Mouse (Mus musculus): Measurements from ENCODE around the gene Ccdc121. TPM values are rescaled to one million over a fixed set of nuclear protein-coding genes. Genes with fewer than 3 reads are reported as not detected.
A peak's percentile ranks its signal among the peaks of the same experiment; 100 is the strongest.

Gene Ccdc121
- polyA plus RNA-seq, 1 experiment from 2014 or later: not detected

DNA sequence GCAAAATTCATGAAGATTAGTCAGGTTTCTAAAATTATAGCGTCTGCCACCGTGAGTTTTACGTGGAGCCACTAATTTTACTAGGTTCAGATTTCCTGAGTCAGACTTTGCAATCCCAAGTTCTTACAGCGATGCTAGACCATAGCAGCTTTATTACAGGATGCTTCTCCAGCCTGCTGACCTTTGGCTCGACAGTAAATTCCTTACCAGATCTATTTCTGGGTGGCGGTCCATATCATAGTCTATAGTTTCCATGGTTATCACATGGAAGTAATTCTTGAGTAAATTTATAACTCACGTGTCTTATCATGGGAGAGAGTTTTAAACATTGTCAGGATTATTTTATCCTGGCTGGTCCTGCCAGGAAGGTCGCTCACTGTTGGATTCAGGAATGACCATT is 41.8 kb downstream of the Ccdc121 start:
- 82% methylated on average over 8 of the region's 8 CpGs for WGBS
- Histone ChIP-seq H3K9ac (ENCODE audit: low read length) (no peak overlapping the region), H3K36me3 (ENCODE audit: control insufficient read depth, insufficient read depth, low read length) (no peaks in the 10 kb centered on the region), H3K4me3 (ENCODE audit: low read depth, low read length) (no peak overlapping the region), H3K4me1 (ENCODE audit: control insufficient read depth, insufficient read depth, low read length) (peaks cover 4% of the 10 kb centered on the region; the same call in 1 of the 2 replicates), H3K4me2 (ENCODE audit: low read depth) (no peak overlapping the region), H3K27me3 (ENCODE audit: control insufficient read depth, insufficient read depth, low read length) (no peaks in the 10 kb centered on the region), H3K9me3 (ENCODE audit: control insufficient read depth, low read length) (no peaks in the 10 kb centered on the region), H3K27ac (ENCODE audit: low read depth, low read length) (no peak overlapping the region)
- no peak for ATAC-seq (ENCODE audit: insufficient read depth, low FRiP score, low TSS enrichment)
- DNase-seq (ENCODE audit: low spot score): no peak

DNA sequence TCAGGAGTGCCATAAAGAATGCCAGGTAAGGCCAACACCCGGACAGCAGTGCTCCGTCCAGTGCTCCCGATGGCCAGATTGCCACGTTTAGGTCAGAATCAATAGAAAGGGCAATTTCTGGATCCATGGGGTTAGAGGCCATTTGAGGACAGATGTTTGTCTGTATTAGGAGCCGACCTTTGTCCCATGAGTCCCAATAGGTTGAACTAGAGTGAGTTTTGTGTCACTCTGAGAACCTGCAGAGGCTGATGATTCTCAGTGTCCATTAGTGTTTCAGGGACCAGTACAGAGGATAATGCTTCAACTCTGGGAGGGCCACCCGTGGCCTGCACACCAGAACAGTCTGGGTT is 44.0 kb downstream of the Ccdc121 start:
- ATAC-seq (ENCODE audit: insufficient read depth, low FRiP score, low TSS enrichment): no peak
- Histone ChIP-seq H3K27me3 (ENCODE audit: control insufficient read depth, insufficient read depth, low read length) (no peaks in the 10 kb centered on the region), H3K4me1 (ENCODE audit: control insufficient read depth, insufficient read depth, low read length) (peaks cover 4% of the 10 kb centered on the region; the same call in 1 of the 2 replicates), H3K9ac (ENCODE audit: low read length) (no peak overlapping the region), H3K9me3 (ENCODE audit: control insufficient read depth, low read length) (no peaks in the 10 kb centered on the region), H3K4me3 (ENCODE audit: low read depth, low read length) (no peak overlapping the region), H3K4me2 (ENCODE audit: low read depth) (no peak overlapping the region), H3K36me3 (ENCODE audit: control insufficient read depth, insufficient read depth, low read length) (no peaks in the 10 kb centered on the region), H3K27ac (ENCODE audit: low read depth, low read length) (no peak overlapping the region)
- DNase-seq (ENCODE audit: low spot score): no peak
- WGBS: 83% methylated on average over 6 of the region's 6 CpGs

DNA sequence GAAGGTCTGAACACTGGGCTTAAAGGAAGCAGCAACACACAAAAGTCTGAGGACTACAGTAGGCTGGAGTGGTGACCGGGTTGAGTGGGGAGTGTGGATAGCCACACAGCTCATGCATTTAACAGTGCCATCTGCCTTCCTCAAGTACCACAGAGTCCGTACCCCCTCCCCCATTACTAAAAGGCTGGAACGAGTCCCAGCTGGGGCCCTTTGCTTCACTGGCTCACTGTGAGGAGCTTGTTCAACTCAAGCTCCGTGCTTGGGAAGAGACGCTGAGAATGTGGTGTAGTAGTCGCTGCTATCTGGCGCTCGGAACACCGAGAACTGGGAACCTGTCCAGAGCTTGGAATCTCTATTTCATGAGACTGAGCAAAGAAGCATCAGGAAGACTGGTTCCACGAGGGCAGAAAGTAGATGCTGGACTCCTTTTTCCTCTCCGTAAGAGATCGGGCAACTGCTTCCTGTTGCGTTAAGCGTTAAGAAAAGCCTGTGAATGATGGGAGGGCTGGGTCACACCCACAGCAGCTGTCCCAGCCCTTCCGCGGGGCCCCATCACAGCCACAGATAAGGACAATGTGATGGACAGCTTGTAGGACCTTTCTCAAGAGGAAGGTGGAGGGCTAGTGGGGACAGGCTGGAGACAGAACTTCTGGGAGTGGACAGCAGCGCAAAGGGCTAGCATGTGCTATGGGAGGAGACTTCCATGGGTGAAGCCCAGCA is 44.5 kb downstream of the Ccdc121 start:
- WGBS: 80% methylated on average over 17 of the region's 17 CpGs
- DNase-seq (ENCODE audit: low spot score) (peak; percentile 19), ATAC-seq (ENCODE audit: insufficient read depth, low FRiP score, low TSS enrichment) (no peak)
- no peak overlapping the region for H3K4me2 ChIP-seq (ENCODE audit: low read depth)
- no peaks in the 10 kb centered on the region for H3K27me3 ChIP-seq (ENCODE audit: control insufficient read depth, insufficient read depth, low read length)
- H3K9ac ChIP-seq (ENCODE audit: low read length): no peak overlapping the region
- H3K4me3 ChIP-seq (ENCODE audit: low read depth, low read length): no peak overlapping the region
- no peak overlapping the region for H3K27ac ChIP-seq (ENCODE audit: low read depth, low read length)
- H3K36me3 ChIP-seq (ENCODE audit: control insufficient read depth, insufficient read depth, low read length): no peaks in the 10 kb centered on the region
- H3K4me1 ChIP-seq (ENCODE audit: control insufficient read depth, insufficient read depth, low read length): peaks cover 4% of the 10 kb centered on the region; the same call in 1 of the 2 replicates
- no peaks in the 10 kb centered on the region for H3K9me3 ChIP-seq (ENCODE audit: control insufficient read depth, low read length)

DNA sequence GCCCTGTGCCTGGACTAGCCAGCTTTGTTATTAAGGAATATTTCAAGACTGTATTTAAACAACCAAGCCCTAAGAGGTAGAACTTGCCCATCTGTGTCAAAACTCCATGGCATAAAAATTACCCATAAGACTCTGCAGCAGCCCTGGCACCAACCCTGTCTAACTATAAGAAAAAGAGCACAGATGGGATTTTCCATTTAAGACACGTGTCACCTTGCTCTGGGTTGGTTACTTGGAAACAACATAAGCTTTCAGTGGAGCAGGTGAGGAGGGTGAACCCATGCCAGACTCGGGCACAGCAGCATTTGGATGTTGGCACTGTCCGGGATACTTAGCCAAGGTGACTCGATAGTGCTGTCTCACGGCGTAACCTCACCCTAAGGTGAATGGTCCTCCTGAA is 45.2 kb downstream of the Ccdc121 start:
- 93% methylated on average over 6 of the region's 6 CpGs for WGBS
- Histone ChIP-seq H3K27me3 (ENCODE audit: control insufficient read depth, insufficient read depth, low read length) (no peaks in the 10 kb centered on the region), H3K4me3 (ENCODE audit: low read depth, low read length) (no peak overlapping the region), H3K9ac (ENCODE audit: low read length) (no peak overlapping the region), H3K9me3 (ENCODE audit: control insufficient read depth, low read length) (no peaks in the 10 kb centered on the region), H3K36me3 (ENCODE audit: control insufficient read depth, insufficient read depth, low read length) (no peaks in the 10 kb centered on the region), H3K4me2 (ENCODE audit: low read depth) (no peak overlapping the region), H3K4me1 (ENCODE audit: control insufficient read depth, insufficient read depth, low read length) (peaks cover 4% of the 10 kb centered on the region; the same call in 1 of the 2 replicates), H3K27ac (ENCODE audit: low read depth, low read length) (no peak overlapping the region)
- DNase-seq (ENCODE audit: low spot score): no peak
- no peak for ATAC-seq (ENCODE audit: insufficient read depth, low FRiP score, low TSS enrichment)

DNA sequence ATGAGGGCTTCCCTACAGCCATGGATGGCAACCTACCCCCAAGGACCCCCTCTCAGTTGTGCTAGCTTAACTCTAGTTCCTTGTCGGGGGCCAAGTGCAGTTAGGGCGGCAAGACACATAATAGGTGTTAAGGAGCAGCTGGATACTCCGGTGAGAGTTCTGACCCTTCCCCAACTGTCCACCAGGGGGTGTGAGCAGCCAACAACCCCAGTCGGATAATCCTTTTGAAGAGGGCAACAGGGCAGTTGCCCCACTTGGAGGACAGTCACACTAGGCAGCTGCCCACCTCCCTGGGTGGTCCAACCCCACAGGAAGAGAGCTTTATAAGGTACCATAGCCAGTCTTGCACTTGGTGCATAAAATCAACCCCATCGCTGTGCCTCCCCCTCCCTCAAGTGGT is 46.2 kb downstream of the Ccdc121 start:
- WGBS: 54% methylated on average over 5 of the region's 5 CpGs
- Histone ChIP-seq H3K27ac (ENCODE audit: low read depth, low read length) (no peak overlapping the region), H3K9me3 (ENCODE audit: control insufficient read depth, low read length) (no peaks in the 10 kb centered on the region), H3K4me2 (ENCODE audit: low read depth) (no peak overlapping the region), H3K36me3 (ENCODE audit: control insufficient read depth, insufficient read depth, low read length) (no peaks in the 10 kb centered on the region), H3K27me3 (ENCODE audit: control insufficient read depth, insufficient read depth, low read length) (no peaks in the 10 kb centered on the region), H3K4me3 (ENCODE audit: low read depth, low read length) (no peak overlapping the region), H3K9ac (ENCODE audit: low read length) (no peak overlapping the region), H3K4me1 (ENCODE audit: control insufficient read depth, insufficient read depth, low read length) (peaks cover 4% of the 10 kb centered on the region; the same call in 1 of the 2 replicates)
- no peak for ATAC-seq (ENCODE audit: insufficient read depth, low FRiP score, low TSS enrichment)
- DNase-seq (ENCODE audit: low spot score): peak; percentile 38

DNA sequence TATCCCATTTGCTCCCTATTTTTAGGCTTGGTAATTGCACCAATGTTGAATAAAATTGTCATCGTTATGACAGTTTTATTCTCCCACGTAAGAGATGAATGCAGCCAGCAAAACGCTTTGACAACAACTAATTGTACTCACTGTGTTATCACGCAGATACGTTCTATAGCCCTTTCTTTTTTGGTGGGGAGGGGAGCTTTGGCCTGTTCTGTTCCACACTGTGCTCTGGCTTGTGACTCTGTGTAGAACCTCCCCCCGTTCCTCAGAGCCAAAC is 48.4 kb downstream of the Ccdc121 start:
- H3K9me3 ChIP-seq (ENCODE audit: control insufficient read depth, low read length): no peaks in the 10 kb centered on the region
- peaks cover 4% of the 10 kb centered on the region; the same call in 1 of the 2 replicates for H3K4me1 ChIP-seq (ENCODE audit: control insufficient read depth, insufficient read depth, low read length)
- no peak overlapping the region for H3K4me2 ChIP-seq (ENCODE audit: low read depth)
- no peaks in the 10 kb centered on the region for H3K27me3 ChIP-seq (ENCODE audit: control insufficient read depth, insufficient read depth, low read length)
- no peak overlapping the region for H3K9ac ChIP-seq (ENCODE audit: low read length)
- H3K4me3 ChIP-seq (ENCODE audit: low read depth, low read length): no peak overlapping the region
- 90% methylated on average over 6 of the region's 6 CpGs for WGBS
- no peaks in the 10 kb centered on the region for H3K36me3 ChIP-seq (ENCODE audit: control insufficient read depth, insufficient read depth, low read length)
- no peak overlapping the region for H3K27ac ChIP-seq (ENCODE audit: low read depth, low read length)
- ATAC-seq (ENCODE audit: insufficient read depth, low FRiP score, low TSS enrichment) (no peak), DNase-seq (ENCODE audit: low spot score) (no peak)

DNA sequence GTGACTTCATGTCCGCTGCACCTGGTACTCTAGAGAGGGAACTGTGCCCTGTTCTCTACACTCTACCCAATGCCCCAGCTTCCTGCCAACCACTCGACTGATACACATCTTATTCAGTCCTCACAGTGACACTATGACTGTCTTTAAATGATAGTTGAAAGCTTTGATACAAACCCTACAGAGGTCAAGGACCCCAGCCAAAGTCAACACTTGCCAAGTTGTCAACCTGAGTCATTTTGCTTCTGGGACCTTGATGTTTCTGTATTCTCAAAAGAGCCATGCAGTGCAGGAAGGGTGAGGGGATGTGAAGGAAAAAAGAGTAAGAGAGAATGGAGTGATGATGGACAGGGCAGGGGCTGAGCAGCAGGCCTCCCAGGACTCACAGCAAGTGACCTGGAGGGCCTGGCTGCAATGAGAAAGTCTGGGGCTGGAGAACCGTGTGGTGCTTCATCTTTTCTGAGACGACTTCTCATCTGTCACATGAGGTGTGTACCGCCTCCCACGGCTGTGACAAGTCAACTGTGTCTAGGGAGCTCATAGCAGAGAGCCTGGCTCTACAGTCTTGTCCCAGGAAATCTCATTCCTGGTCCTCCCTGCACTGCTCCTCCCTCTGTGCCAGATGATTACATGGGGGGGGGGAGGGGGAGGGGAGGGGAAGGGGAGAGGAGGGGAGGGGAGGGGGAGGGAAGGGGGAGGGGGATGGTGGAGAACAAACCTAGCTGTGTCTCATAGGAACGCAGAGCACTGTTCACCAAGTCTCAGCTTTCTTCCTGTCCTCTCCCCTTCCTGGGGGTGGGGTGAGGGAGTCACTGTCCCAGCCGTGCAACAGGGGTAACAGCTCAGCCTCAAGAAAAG is 49.0 kb downstream of the Ccdc121 start:
- ATAC-seq (ENCODE audit: insufficient read depth, low FRiP score, low TSS enrichment): no peak
- no peak overlapping the region for H3K4me3 ChIP-seq (ENCODE audit: low read depth, low read length)
- no peaks in the 10 kb centered on the region for H3K27me3 ChIP-seq (ENCODE audit: control insufficient read depth, insufficient read depth, low read length)
- H3K4me1 ChIP-seq (ENCODE audit: control insufficient read depth, insufficient read depth, low read length): peaks cover 4% of the 10 kb centered on the region; the same call in 1 of the 2 replicates
- no peak overlapping the region for H3K4me2 ChIP-seq (ENCODE audit: low read depth)
- 57% methylated on average over 8 of the region's 8 CpGs for WGBS
- no peak overlapping the region for H3K9ac ChIP-seq (ENCODE audit: low read length)
- H3K36me3 ChIP-seq (ENCODE audit: control insufficient read depth, insufficient read depth, low read length): no peaks in the 10 kb centered on the region
- H3K9me3 ChIP-seq (ENCODE audit: control insufficient read depth, low read length): no peaks in the 10 kb centered on the region
- H3K27ac ChIP-seq (ENCODE audit: low read depth, low read length): no peak overlapping the region
- DNase-seq (ENCODE audit: low spot score): no peak

DNA sequence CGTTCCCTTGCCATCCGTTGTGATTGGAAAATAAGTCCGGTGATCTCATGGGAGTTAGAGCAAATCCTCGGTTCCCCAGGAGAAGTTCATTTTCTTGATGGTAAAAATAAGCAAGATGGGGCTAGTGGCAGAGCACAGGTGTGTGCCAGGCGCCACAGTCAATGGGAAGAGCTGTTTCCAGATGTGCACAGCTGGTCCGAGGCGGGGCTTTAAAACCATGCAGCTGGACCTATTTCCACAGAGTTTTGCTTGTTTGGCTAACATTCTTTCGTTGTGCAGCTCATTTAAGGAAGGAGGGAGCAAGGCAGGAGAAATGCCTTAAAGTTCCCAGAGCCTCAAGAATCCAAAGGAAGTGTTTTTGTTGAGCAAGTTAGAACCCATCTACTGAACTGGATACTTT is 49.8 kb downstream of the Ccdc121 start:
- Histone ChIP-seq H3K9ac (ENCODE audit: low read length) (no peak overlapping the region), H3K27ac (ENCODE audit: low read depth, low read length) (no peak overlapping the region), H3K4me3 (ENCODE audit: low read depth, low read length) (no peak overlapping the region), H3K9me3 (ENCODE audit: control insufficient read depth, low read length) (no peaks in the 10 kb centered on the region), H3K27me3 (ENCODE audit: control insufficient read depth, insufficient read depth, low read length) (no peaks in the 10 kb centered on the region), H3K4me2 (ENCODE audit: low read depth) (no peak overlapping the region), H3K4me1 (ENCODE audit: control insufficient read depth, insufficient read depth, low read length) (peaks cover 1% of the 10 kb centered on the region; the same call in 1 of the 2 replicates), H3K36me3 (ENCODE audit: control insufficient read depth, insufficient read depth, low read length) (no peaks in the 10 kb centered on the region)
- 78% methylated on average over 8 of the region's 8 CpGs for WGBS
- DNase-seq (ENCODE audit: low spot score) (no peak), ATAC-seq (ENCODE audit: insufficient read depth, low FRiP score, low TSS enrichment) (no peak)

DNA sequence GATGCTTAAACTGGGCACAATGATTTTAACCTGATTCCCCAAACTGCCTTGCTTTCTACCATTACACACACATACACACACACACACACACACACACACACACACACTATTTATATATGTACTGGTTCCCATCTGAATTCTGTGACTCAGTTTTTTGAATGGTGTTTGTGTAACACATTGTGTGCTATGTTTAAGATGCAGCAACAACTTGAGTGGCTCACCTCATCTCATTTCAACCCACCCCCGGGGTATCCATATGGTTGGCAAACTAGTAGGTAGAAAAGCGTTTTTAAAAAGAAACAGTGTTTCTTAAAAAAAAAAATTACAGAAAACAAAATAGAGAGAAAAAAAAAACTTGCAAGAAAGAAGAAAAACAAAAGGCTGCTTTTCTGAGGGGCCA is 51.0 kb downstream of the Ccdc121 start:
- Histone ChIP-seq H3K4me2 (ENCODE audit: low read depth) (no peak overlapping the region), H3K27ac (ENCODE audit: low read depth, low read length) (no peak overlapping the region), H3K4me1 (ENCODE audit: control insufficient read depth, insufficient read depth, low read length) (no peaks in the 10 kb centered on the region), H3K9me3 (ENCODE audit: control insufficient read depth, low read length) (no peaks in the 10 kb centered on the region), H3K9ac (ENCODE audit: low read length) (no peak overlapping the region), H3K27me3 (ENCODE audit: control insufficient read depth, insufficient read depth, low read length) (no peaks in the 10 kb centered on the region), H3K36me3 (ENCODE audit: control insufficient read depth, insufficient read depth, low read length) (no peaks in the 10 kb centered on the region), H3K4me3 (ENCODE audit: low read depth, low read length) (no peak overlapping the region)
- ATAC-seq (ENCODE audit: insufficient read depth, low FRiP score, low TSS enrichment) (no peak), DNase-seq (ENCODE audit: low spot score) (no peak)
- WGBS: 84% methylated on average over 2 of the region's 2 CpGs

All from neural tube, embryonic 11.5 days (tissue).